Mouse (Mus musculus) CH12.LX (cell line): ENCODE results near the gene Thsd4.

ENCODE experiments used
- RCOR1 ChIP-seq: conservative IDR thresholded peaks from 2 replicates; pipeline ENCODE4 v1.6.1; 2012; ENCODE audit warnings: low read depth, mild to moderate bottlenecking, inconsistent platforms, low read length, improper control_type of control experiment
- ZC3H11A ChIP-seq: IDR thresholded peaks from 2 replicates; pipeline ENCODE4 v1.6.1; 2012; ENCODE audit warnings: low read depth, mild to moderate bottlenecking, inconsistent platforms, low read length, improper control_type of control experiment

GRCm38 (mm10) chr9:60306241-60306640, 215.6 kb downstream of the Thsd4 start:
- TF ChIP-seq ZC3H11A (no peak), RCOR1 (no peak)
